Mouse (Mus musculus) urinary bladder, postnatal 0 days (tissue): ENCODE results near the gene Wfdc13. TPM values are rescaled to one million over a fixed set of nuclear protein-coding genes. Genes with fewer than 3 reads are reported as not detected.

ENCODE experiments used
- polyA plus RNA-seq: library from polyadenylated mRNA; unstranded; fragments of >200 nt; fragmentation: Nextera tagmentation; extraction: Ambion mirVana; gene quantifications from 2 replicates; pipeline ENCODE4 v1.2.1, GENCODE M21; 2015

Gene Wfdc13
- 2.9 and 4.6 TPM in 2 replicates for polyA plus RNA-seq

DNA sequence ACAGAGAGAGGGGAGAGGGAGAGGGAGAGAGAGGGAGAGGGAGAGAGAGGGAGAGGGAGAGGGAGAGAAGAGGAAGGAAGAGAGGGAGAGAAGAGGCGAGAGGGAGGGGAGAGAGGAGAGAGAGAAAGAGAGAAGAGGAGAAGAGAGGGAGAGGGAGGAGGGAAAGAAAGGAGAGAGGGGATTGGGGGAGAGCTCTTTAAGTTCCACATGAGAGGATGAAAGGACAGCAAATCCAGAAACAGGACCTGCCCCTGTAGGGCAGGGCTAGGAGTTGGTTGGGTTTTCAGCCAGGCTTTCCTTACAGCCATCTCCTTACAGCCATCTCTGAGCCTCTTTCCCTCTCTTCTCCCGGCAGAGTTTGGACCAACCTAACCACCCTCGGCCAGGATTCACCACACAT lies at the start of gene Wfdc13:
TSS of gene Wfdc13 (plus strand) at position 301 of the 400 bp plus-strand sequence.

DNA sequence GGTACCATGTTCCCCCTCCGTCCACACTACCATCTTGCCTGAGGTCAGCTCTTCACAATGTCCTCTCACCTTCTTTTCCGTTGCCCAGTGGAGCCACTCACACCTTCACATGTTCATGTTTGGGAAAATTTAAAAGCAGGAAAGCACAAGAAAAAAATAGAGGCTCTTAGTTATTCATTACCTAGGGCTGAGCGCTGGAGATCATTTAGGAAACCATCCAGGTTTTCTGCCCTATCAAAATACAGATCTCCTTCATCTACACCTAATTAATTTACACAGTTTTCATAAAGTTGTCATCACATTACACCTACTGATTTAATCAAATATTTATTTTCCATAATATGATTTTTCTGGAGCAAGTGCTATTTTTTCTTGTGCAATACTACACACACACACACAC lies 46.2 kb upstream of the Wfdc13 start, which contains the start of gene Wfdc16:
TSS of gene Wfdc16 (minus strand) at position 101 of the 400 bp plus-strand sequence.

DNA sequence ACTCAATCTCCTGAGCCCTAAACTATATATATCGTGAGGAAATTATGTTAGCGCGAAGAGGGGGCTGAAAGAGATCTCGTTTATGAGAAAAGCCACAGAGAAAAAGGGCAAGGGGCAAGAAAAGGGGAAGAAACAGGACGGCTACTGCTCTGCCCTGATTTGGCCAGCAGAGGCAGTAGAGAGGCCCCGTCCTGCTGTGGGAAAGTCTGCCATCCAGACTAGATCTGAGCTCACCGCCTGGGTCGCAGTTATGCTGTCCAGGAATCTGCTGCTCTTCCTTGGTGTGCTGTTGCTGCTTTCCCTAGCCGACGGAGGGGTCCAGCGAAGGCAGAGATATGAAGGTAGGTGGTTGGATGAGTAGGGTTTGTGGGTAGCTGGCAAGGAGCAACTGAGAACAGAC lies 29.0 kb upstream of the Wfdc13 start, which contains the start of gene Wfdc10:
TSS of gene Wfdc10 (plus strand) at position 189 of the 400 bp plus-strand sequence.

DNA sequence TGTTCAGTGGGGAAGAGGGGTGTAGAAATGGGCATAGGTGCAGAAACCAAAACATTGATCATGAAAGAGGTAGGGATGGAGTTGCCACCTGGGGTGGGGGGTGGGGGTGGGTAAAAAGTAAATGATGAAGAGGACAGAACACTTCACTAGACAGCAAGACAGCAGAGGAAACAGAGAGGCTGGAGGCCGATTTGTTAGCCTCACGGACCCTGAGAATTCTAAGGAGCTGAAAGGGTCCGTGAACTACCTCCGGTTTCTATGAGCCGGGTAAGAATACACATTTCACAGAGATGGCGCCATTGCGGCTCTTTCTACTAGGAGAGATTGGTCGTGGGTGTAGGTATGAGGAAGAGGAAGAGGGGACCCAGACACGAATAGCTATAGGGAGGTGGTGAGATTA lies 28.4 kb upstream of the Wfdc13 start, which contains the start of gene Wfdc9:
TSS of gene Wfdc9 (minus strand) at position 101 of the 400 bp plus-strand sequence.

DNA sequence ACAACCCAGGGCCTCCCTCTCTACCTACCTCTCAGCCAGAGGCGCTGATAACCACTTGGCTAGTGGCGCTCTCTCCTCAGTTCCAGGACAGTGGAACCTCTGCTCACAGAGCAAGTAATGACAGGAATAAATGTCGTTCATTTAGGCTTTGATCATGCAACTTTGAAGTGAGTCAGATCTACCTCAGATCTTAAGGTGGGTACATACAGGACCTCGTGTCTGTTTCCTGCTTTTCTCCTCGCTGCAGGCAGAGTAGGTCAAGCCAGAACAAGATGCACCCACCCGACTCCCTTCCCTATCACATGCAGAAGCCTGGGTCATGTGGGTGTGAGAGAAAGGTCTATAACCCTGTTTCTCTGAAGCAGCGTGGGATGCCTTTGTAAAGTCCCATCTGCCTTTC lies 10.9 kb upstream of the Wfdc13 start, which contains the start of gene Wfdc11:
TSS of gene Wfdc11 (minus strand) at position 101 of the 400 bp plus-strand sequence.

GRCm38 (mm10) chr2:164698201-164698600 lies 13.3 kb downstream of the Wfdc13 start, which contains the start of gene Spint4:
Gene Spint4, plus strand, starts transcription at chr2:164698501.

DNA sequence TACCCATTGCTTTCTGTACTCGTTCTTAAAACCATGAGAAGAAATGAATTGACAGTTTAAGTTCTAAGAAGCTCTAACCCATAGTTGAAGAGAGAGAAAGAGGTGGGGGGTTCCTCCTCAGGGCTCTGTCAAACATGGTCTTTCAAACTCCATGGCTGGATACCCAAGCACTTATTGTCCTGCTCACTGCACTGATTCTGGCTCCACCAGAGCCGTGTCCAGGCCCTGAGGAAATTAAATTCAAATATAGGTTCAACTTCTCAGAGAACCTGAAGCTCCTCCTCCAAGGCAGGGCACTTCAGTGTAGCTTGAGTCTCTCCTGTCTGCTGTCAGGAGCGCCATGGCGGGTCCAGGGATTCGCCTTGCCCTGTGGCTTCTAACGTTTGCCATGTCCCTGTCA lies 30.1 kb downstream of the Wfdc13 start, which contains the start of gene Spint5:
TSS of gene Spint5 (plus strand) at position 301 of the 400 bp plus-strand sequence.

Other genes with a start within 250 kb of the Wfdc13 start
- gene Sdc4, start 241.2 kb upstream of the Wfdc13 start, polyA plus RNA-seq = 201 and 220 TPM in 2 replicates
- gene Sys1, start 228.1 kb upstream of the Wfdc13 start, polyA plus RNA-seq = 58.1 and 67.9 TPM in 2 replicates
- 31.1 and 41.5 TPM in 2 replicates for gene Gm20458, start 224.1 kb upstream of the Wfdc13 start, polyA plus RNA-seq
- gene Trp53tg5, start 211.4 kb upstream of the Wfdc13 start, polyA plus RNA-seq = not detected in 2 replicates
- 135 and 147 TPM in 2 replicates for gene Dbndd2, start 199.0 kb upstream of the Wfdc13 start, polyA plus RNA-seq
- gene Pigt, start 187.6 kb upstream of the Wfdc13 start, polyA plus RNA-seq = 53.3 and 56.6 TPM in 2 replicates
- gene Wfdc2, start 122.7 kb upstream of the Wfdc13 start, polyA plus RNA-seq = 273 and 294 TPM in 2 replicates
- 1.4 and 1.5 TPM in 2 replicates for gene Spint3, start 111.6 kb upstream of the Wfdc13 start, polyA plus RNA-seq
- 1.3 and 1.4 TPM in 2 replicates for gene Wfdc6a, start 99.7 kb upstream of the Wfdc13 start, polyA plus RNA-seq
- gene Eppin, start 91.5 kb upstream of the Wfdc13 start, polyA plus RNA-seq = not detected in 2 replicates
- not detected in 2 replicates for gene Wfdc6b, start 71.6 kb upstream of the Wfdc13 start, polyA plus RNA-seq
- not detected in 2 replicates for gene Wfdc8, start 71.5 kb upstream of the Wfdc13 start, polyA plus RNA-seq
- not detected in 2 replicates for gene Wfdc16, start 46.3 kb upstream of the Wfdc13 start, polyA plus RNA-seq
- 3.2 and 5.3 TPM in 2 replicates for gene Wfdc10, start 29.1 kb upstream of the Wfdc13 start, polyA plus RNA-seq
- gene Wfdc9, start 28.5 kb upstream of the Wfdc13 start, polyA plus RNA-seq = not detected in 2 replicates
- gene Wfdc11, start 11.0 kb upstream of the Wfdc13 start, polyA plus RNA-seq = not detected in 2 replicates
- gene Spint4, start 13.4 kb downstream of the Wfdc13 start, polyA plus RNA-seq = not detected in 2 replicates
- gene Spint5, start 30.2 kb downstream of the Wfdc13 start, polyA plus RNA-seq = not detected in 2 replicates
- gene Wfdc3, start 60.8 kb downstream of the Wfdc13 start, polyA plus RNA-seq = 1.6 and 1.7 TPM in 2 replicates
- gene Dnttip1, start 60.9 kb downstream of the Wfdc13 start, polyA plus RNA-seq = 38.2 and 48.9 TPM in 2 replicates
- gene Ube2c, start 84.8 kb downstream of the Wfdc13 start, polyA plus RNA-seq = 75.7 and 102 TPM in 2 replicates
- 383 and 450 TPM in 2 replicates for gene Tnnc2, start 94.9 kb downstream of the Wfdc13 start, polyA plus RNA-seq
- 26.2 and 28.0 TPM in 2 replicates for gene Snx21, start 100.7 kb downstream of the Wfdc13 start, polyA plus RNA-seq
- 16.3 and 19.9 TPM in 2 replicates for gene Acot8, start 119.8 kb downstream of the Wfdc13 start, polyA plus RNA-seq
- 5.0 and 5.7 TPM in 2 replicates for gene Zswim3, start 120.0 kb downstream of the Wfdc13 start, polyA plus RNA-seq
- gene Zswim1, start 137.6 kb downstream of the Wfdc13 start, polyA plus RNA-seq = 11.9 and 12.0 TPM in 2 replicates
- gene Spata25, start 143.4 kb downstream of the Wfdc13 start, polyA plus RNA-seq = 0.36 TPM in 1 of 2 replicates, not detected in the other
- gene Ctsa, start 147.8 kb downstream of the Wfdc13 start, polyA plus RNA-seq = 109 and 133 TPM in 2 replicates
- 14.3 and 16.1 TPM in 2 replicates for gene Neurl2, start 148.3 kb downstream of the Wfdc13 start, polyA plus RNA-seq
- 69.8 and 90.6 TPM in 2 replicates for gene Pltp, start 172.6 kb downstream of the Wfdc13 start, polyA plus RNA-seq
- gene Pcif1, start 194.2 kb downstream of the Wfdc13 start, polyA plus RNA-seq = 53.5 and 56.6 TPM in 2 replicates
- 4.9 and 5.5 TPM in 2 replicates for gene Zfp335, start 226.7 kb downstream of the Wfdc13 start, polyA plus RNA-seq